Mouse (Mus musculus) urinary bladder, postnatal 25 days (tissue): ENCODE measurements around the gene Psmg4.

Source experiments
- DNase-seq: peaks from one replicate; pipeline ENCODE4 v3.0.0; 2022; ENCODE audit warnings: low spot score

The Psmg4 gene

GRCm38 (mm10) chr13:34195676-34196075, 32.9 kb downstream of the Psmg4 start:
- DNase-seq = no peak

GRCm38 (mm10) chr13:34205216-34205615, 42.5 kb downstream of the Psmg4 start:
- no peak for DNase-seq

GRCm38 (mm10) chr13:34207714-34208470, 45.1 kb downstream of the Psmg4 start:
- no peak for DNase-seq

- no peak for DNase-seq
Measured at GRCm38 (mm10) chr13:34211261-34211775, 48.6 kb downstream of the Psmg4 start.

DNA sequence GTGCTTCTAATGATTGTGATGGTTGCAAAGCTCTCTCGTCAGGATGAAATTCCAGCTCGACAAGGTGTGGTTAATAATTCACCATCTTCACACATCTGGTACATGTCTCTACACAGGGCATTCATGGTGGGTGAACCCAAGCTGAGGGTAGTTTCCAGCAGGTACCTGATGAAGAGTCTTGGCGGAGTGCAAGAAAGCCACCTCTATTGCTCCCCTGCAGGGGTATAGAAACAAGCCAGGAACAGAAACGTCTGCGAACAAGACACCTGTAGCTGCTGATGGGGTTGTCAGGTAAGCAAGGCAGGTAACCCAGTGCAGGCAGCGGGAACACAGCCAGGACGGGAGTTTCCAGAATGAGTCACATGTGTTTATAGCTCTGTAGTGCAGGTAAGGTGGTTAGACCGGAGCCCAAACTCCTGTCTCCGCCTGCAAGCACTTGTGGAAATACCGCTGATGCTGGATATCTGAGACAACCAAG, 50.0 kb downstream of the Psmg4 start:
- peak; percentile 42 for DNase-seq

- DNase-seq = no peak
Measured at GRCm38 (mm10) chr13:34214855-34215254, 52.1 kb downstream of the Psmg4 start.

- DNase-seq = no peak
Measured at GRCm38 (mm10) chr13:34218776-34219175, 56.0 kb downstream of the Psmg4 start.

GRCm38 (mm10) chr13:34219728-34220127, 57.0 kb downstream of the Psmg4 start:
- DNase-seq = no peak

DNA sequence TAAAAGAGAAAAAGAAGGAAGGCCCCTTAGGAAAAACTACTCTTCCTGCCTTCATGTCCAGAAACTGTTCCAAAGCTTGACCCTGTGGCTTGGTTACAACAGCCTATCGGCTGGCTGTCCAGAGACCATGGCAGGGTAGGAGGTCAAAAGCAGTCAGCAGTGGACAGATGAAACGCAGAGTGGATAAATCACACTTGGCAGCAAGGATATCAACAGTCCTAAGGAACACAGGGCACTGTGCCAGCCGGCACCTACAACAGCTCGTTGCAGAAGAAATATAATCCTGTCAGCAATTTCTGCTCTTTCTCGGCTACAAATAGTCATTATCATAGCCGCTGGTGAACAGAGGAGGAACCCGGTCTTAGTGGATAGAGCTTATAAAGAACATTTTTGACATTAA, 60.2 kb downstream of the Psmg4 start:
- DNase-seq = no peak

- no peak for DNase-seq
Measured at GRCm38 (mm10) chr13:34226940-34227339, 64.2 kb downstream of the Psmg4 start.
